Mouse (Mus musculus) layer of hippocampus, postnatal 10 days (tissue): Measurements from ENCODE around the gene Enho. TPM values are rescaled to one million over a fixed set of nuclear protein-coding genes. Genes with fewer than 3 reads are reported as not detected.

ENCODE experiments used
- DNase-seq, 2 experiments: peaks; one replicate each; pipeline ENCODE4 v3.0.0; 2021; ENCODE audit warnings: low spot score in 2 of 2
- total RNA-seq, 2 experiments: library from RNA; stranded (reverse); gene quantifications; 2 replicates each; pipeline ENCODE4 v1.2.3; 2021

Gene Enho
- total RNA-seq, 2 experiments from 2014 or later, result 63.4 to 66.5 TPM

- no peak for DNase-seq
These were observed 25.0 kb upstream of the Enho start for GRCm38 (mm10) chr4:41665009-41665675.

- no peak for DNase-seq
These were observed 24.4 kb upstream of the Enho start for GRCm38 (mm10) chr4:41664533-41664932.

GRCm38 (mm10) chr4:41663614-41664013 is 23.5 kb upstream of the Enho start:
- no peak for DNase-seq

- no peak for DNase-seq
These were observed 22.6 kb upstream of the Enho start for GRCm38 (mm10) chr4:41662723-41663122.

GRCm38 (mm10) chr4:41660851-41661430 is 20.8 kb upstream of the Enho start:
- no peak for DNase-seq

GRCm38 (mm10) chr4:41659556-41659955 is 19.4 kb upstream of the Enho start:
- DNase-seq, result no peak

GRCm38 (mm10) chr4:41658566-41659384 is 18.7 kb upstream of the Enho start:
- DNase-seq, result no peak

- DNase-seq, result no peak
These were observed 15.4 kb upstream of the Enho start for GRCm38 (mm10) chr4:41655525-41655924.

- DNase-seq, result peak; percentile 62 to 77
These were observed 14.1 kb upstream of the Enho start for GRCm38 (mm10) chr4:41654217-41654616.

GRCm38 (mm10) chr4:41653730-41654129 is 13.6 kb upstream of the Enho start:
- no peak for DNase-seq

- DNase-seq, result peak; percentile 80 to 85
These were observed 13.2 kb upstream of the Enho start for GRCm38 (mm10) chr4:41653296-41653695.

GRCm38 (mm10) chr4:41648627-41649026 is 8.5 kb upstream of the Enho start:
- no peak for DNase-seq

- DNase-seq, result no peak
These were observed 8.0 kb upstream of the Enho start for GRCm38 (mm10) chr4:41648157-41648556.

- peak; percentile 49 to 63 for DNase-seq
These were observed 5.4 kb upstream of the Enho start for GRCm38 (mm10) chr4:41645488-41645887.

GRCm38 (mm10) chr4:41641199-41641822 is 1.2 kb upstream of the Enho start:
- no peak for DNase-seq

- peak in 1 of 2 experiments; percentile 42 for DNase-seq
These were observed 796 bp downstream of the Enho start for GRCm38 (mm10) chr4:41639214-41639841.

GRCm38 (mm10) chr4:41638828-41639213 is 1.3 kb downstream of the Enho start:
- DNase-seq, result no peak

- DNase-seq, result no peak
These were observed 1.9 kb downstream of the Enho start for GRCm38 (mm10) chr4:41638186-41638731.

- no peak for DNase-seq
These were observed 3.1 kb downstream of the Enho start for GRCm38 (mm10) chr4:41636882-41637635.

GRCm38 (mm10) chr4:41636366-41636765 is 3.8 kb downstream of the Enho start:
- DNase-seq, result no peak
